Mouse (Mus musculus) megakaryocyte progenitor cell, adult 5-6 weeks (primary cell): ENCODE results near the gene Foxj1. TPM values are rescaled to one million over a fixed set of nuclear protein-coding genes. Genes with fewer than 3 reads are reported as not detected.

ENCODE experiments used
- ATAC-seq: replicated peaks from 2 replicates; pipeline ENCODE4 v1.8.0; 2016; ENCODE audit warnings: mild to moderate bottlenecking, moderate TSS enrichment, inconsistent platforms; ENCODE audit not compliant: poor library complexity
- total RNA-seq, 2 experiments: library from RNA; stranded (forward) in 1 of 2; stranded (reverse) in 1 of 2; fragments of 157-497, 149-512 nt in 1 of 2; fragments of 200-1000 nt in 1 of 2; gene quantifications; 2 replicates each; pipeline versions ENCODE4 v1.2.3 to v1.2.4; 2015 to 2017

Foxj1 gene
- total RNA-seq, 2 experiments from 2014 or later, result not detected

DNA sequence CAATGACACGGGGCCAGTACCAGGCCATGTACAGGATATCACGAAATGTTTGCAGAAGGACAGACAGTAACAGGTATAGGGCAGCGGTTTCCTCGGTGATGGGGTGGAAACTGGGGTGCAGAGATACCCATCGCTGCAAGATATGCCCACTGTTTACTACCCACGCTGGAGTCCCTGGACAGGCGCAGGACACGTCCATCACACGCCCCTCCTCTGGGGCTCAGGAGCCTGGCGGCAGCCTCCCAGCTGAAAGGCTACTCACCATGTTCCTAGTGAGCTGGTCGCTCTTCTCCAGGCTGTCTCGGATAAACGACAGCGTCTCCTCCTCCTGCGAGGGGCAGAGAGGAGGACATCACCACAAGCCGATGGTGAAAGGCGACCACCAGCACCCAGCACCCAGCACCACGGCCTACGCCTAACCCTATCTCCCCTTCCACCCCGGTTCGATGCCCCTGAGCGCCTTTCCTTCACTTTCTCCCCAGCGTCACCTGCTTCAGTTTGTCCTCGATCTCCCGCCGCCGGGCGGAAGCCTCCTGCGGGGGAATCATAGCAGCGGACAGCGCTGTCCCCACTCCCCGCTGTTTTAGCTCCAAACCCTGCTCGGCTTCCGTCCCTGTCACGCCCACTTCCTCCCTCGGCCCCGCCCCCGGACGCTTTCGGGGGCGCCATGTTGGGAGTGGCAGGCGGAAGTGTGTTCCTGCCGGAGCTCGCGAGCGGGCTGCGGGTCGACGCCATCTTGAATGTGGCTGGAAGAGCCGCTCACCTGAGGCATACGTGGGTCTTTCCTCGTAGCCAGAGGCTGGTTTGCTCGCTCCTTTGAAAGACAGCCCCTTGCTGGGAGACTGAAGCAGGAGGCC, 28.8 kb downstream of the Foxj1 start:
- ATAC-seq, result peak; percentile 89

DNA sequence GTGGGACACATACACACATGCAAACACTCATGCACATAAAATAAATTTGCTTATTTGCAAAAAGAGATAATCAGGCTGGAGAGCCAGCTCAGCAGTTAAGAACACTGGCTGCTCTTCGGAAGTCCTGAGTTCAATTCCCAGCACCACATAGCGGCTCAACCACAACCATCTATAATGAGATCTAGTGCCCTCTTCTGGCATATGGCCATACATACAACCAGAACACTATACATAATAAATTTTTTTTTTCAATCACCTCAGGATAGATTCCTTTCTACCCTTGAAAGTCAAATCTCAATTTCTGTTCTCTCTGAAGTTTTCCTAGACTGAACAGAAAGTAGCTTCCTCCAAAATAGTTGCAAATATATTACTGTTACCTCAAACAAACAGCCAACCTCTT, 29.8 kb downstream of the Foxj1 start:
- ATAC-seq, result no peak

DNA sequence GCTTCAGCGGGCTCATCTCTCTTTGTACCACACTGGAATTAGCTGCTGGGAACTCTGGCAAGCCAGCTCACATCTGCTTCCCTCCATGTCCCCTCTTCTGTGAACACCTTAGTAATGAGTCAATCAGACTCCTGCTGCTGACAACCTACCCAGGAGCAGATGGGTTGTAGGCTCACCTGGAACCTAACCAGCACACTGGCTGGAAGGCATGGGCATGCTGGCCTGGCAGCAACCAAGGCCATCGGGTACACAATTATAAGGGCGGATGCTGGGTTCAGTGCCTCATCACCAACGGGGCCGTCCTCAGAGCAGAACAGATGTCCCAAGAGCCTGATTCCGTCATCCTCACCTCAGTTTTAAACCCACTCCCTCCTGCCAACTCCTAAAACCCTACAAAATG, 36.6 kb downstream of the Foxj1 start:
- no peak for ATAC-seq

DNA sequence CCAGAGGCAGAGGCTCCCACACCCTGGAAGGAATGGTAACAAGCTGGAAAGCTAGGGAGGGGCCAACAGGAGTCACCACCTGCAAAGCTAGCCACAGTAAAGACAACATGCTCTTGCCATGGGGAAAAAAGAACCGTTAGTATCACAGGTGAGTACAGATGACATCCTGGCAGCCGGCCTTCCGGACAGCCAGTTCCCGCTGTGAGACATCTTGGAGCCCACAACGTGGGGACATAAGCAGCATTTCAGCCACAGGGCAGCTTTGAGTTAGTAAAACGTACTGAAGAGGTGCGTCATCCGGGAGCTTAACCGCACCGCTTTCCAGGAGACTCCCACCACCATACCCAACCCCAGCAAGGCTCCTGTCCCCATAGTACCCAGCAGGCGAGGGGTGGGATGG, 37.0 kb downstream of the Foxj1 start:
- no peak for ATAC-seq

DNA sequence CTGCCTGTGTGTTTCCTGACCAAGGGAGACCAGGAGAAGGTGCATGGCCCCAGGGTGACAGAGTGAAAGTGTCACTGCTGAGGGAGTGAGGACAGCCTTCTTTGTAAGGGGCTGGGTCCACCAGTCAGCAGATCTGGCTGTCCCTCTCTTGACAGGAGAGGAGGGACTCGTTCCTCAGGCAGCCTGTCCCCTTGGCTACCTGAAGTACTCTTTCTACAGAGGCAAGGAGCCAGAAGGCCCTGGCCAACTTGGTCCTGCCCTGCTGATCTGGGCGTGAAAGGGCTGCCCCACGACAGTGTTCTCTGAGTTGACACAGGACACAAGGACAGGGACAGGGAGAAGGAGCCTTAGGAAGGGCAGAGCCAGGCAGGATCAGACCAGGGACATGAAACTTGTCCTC, 38.2 kb downstream of the Foxj1 start:
- no peak for ATAC-seq

DNA sequence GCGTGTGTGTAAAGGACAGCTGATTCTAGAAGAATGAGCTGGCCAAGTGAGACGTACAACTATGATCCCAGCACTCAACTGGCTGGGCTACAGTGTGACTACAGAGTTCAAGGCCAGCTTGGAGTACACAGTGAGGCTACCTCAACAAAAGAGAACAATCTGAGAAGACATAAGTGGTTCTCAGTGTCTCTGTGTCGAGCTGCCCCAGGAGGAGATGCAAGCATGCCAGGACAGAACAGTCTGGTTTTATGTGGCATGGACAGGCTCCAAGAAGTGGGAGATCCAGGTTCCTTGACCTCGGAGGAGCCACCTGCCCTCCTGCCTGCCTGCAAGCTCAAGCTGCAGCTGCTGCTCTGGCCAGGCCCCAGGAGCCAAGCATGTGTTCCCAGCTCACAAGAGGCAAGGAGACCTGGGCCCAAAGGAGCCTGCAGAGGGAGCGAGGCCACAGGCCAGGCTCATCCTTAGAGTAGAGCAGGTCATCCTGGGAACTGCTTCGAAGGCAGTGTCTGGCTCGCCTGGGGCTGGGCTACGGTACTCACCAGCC, 38.9 kb downstream of the Foxj1 start:
- ATAC-seq, result no peak

DNA sequence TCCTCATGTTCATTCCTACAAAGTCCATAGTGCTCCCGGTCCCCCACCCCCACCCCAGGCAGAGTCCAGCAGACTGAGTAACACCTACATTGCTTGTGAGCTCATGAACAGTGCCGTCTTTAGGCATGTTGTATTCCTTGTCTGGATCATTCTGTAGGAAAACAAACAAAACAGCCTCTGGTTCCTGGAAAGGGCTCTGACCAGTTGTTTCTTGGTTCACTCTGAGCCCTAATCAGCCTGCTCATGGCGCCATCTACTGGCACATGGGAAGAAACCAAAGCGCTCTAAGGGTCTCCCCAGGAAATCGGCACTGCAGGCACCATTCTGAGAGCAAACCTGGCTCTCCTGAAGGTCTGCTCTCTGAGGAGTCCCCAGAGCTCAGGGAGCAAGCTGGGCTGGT, 40.9 kb downstream of the Foxj1 start:
- ATAC-seq, result peak; percentile 78

DNA sequence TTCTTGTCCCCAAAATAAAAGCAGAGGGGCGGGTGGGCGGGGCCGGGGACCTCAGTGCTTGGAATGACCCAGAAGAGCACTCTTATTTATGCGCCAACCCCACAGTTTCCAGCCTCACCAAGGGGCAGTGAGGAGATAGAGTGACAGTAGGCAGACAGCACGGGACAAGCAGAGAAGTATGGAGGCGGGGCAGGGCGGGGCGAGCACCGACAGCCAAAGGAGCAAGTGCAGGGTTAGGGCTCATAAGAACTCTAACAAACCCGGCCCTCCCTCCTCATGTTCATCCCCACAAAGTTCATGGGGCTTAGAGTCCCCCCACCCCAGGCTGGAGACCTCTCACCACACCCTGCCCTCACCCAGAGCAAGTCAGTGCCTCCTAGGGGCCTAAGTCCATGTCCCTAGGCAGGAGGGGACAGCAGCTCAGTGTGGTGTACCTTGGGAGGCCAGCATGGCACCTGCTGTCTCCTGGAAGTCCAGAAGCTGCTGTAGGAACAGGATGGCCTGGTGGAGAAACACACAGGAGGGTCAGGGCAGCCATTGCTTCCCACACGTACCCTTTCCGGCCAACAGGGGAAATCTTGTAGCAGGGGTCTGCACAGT, 41.6 kb downstream of the Foxj1 start:
- 0 out of 2 replicates have a peak, but pooled peaks have one; percentile 29 for ATAC-seq

DNA sequence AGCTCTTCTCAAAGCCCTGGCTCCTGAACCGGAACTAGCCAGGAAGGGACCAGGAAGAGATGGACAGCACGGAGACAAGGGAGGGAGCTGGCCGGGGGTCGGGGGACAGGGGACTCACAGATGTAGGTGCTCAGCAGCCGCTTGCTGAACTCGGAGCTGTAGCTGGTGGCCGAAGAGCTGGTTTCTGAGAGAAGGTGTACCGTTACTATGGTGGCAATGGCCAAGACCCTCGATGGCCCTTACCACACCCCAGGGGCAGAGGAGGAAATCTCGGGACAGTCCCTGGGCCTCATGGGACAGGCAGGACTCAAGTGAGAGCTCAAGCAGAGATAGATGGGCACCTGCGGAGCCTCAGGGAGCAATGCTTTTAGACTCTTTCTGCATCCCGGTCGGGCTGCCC, 42.8 kb downstream of the Foxj1 start:
- no peak for ATAC-seq

DNA sequence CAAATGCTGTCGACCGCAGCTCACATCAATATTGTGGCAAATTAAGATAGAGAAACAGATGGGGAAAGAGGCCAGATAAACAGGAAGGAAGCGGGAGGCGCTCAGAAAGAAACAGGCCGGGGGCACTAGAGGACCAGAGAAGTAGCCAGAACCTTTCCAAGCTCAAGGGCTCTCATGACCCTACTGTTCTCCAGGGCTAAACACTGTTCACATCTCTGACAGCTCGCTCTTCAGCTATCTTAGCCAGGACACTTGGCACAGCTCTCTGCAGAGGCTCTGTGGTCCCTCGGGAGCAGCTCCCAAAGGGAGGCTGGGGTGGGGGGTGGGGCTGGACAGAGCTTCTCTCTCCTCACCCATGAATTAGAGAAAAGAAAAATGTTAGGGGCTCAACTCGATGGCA, 44.6 kb downstream of the Foxj1 start:
- no peak for ATAC-seq

DNA sequence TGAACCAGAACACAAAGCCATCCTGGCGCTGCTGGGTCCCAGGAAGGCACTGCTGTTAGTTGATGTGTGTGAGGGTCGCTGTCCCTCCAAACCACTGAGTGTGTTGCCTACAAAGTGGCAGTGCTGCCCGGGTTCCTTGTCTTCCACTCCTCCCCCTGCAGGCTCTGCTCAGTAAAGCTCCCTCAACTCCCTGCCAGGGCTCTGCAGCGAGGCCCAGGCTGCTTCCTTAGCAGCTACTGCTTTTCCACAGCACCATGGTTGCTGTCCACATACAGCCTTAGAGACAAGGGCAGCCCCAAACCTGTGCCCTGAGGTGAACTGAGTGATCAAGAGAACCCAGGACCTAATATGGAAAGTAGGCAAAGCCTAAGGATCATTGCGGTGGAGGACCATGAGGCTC, 47.8 kb downstream of the Foxj1 start:
- ATAC-seq, result no peak

DNA sequence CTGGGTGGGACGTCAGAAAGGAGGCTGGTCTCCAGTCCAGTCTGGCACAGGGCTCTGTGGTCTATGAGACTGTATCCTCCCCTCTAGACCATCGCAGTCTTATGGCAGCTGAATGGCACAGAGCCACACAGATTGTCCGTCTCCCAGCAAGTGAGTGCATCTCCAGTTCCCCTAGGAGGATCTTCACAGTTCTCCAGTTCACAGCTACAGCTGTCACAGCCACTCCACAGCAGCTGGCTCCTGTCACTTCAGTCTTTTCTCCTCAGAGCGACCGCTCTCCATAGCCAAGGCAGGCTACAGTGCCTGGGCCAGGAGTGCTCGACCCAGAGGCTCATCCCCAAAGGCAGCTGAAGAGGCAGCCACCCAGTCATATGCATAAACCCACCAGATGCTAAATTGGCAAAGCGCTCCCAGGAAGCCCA, 49.4 kb downstream of the Foxj1 start:
- no peak for ATAC-seq

DNA sequence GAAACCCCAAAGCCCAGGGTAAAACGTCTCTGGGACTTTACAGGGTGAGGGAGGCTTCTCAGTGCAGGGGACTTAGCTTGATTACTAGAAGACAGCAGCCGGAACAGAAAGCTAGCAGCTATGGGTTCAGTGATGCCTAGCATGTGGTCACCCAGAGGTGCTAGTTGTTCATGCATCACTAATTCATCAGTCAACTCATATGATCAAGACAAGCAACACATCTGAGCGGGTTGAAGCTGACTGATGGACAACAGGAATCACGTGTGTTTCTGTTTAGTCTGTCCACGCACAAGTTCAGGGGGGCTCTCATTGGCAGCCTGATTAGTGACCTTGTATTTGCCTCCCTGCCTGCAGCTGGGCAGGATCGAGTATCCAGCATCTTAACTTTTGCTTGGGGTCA, 51.2 kb downstream of the Foxj1 start:
- no peak for ATAC-seq

DNA sequence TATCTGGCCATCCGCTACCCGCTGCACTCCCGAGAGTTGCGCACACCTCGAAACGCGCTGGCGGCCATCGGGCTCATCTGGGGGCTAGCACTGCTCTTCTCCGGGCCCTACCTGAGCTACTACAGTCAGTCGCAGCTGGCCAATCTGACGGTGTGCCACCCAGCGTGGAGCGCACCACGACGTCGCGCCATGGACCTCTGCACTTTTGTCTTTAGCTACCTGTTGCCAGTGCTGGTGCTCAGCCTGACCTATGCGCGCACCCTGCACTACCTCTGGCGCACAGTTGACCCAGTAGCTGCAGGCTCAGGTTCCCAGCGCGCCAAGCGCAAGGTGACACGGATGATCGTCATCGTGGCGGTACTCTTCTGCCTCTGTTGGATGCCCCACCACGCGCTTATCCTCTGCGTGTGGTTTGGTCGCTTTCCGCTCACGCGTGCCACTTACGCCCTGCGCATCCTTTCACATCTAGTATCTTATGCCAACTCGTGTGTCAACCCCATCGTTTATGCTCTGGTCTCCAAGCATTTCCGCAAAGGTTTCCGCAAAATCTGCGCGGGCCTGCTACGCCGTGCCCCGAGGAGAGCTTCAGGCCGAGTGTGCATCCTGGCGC, 52.2 kb downstream of the Foxj1 start:
- ATAC-seq, result no peak

DNA sequence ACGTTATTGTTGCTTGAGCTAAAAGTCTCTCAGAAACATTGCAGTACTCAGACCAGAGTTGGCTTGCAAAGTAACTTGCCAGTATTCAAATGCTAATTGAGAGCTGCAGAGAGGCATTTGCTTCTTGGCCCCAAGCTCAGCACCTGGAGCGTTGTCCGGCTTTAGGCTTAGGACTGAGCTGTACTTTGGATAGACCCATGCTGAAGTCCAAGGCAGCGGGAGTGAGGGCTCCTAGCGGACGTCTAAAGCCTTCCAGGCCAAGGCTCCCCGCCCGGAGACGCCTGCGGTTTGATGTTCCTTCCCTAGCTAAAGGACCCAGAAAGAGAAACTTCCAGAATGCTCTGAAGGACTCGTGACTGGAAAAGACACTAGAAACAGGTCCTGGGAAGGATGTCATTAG, 53.1 kb downstream of the Foxj1 start:
- ATAC-seq, result peak; percentile 40

DNA sequence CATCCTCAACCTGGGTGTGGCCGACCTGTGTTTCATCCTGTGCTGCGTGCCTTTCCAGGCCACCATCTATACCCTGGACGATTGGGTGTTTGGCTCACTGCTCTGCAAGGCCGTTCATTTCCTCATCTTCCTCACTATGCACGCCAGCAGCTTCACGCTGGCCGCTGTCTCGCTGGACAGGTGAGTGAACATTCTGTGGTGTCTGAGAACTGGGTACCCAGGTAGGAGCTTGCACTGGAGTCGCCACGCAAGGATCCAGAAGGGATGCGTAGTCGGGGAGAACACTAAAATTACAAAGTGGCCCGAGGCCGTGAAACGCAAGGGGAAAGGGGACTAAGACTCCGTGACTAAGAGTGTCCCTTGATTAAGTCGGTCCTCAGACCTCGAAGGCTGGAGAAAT, 53.5 kb downstream of the Foxj1 start:
- ATAC-seq, result 0 out of 2 replicates have a peak, but pooled peaks have one; percentile 4

DNA sequence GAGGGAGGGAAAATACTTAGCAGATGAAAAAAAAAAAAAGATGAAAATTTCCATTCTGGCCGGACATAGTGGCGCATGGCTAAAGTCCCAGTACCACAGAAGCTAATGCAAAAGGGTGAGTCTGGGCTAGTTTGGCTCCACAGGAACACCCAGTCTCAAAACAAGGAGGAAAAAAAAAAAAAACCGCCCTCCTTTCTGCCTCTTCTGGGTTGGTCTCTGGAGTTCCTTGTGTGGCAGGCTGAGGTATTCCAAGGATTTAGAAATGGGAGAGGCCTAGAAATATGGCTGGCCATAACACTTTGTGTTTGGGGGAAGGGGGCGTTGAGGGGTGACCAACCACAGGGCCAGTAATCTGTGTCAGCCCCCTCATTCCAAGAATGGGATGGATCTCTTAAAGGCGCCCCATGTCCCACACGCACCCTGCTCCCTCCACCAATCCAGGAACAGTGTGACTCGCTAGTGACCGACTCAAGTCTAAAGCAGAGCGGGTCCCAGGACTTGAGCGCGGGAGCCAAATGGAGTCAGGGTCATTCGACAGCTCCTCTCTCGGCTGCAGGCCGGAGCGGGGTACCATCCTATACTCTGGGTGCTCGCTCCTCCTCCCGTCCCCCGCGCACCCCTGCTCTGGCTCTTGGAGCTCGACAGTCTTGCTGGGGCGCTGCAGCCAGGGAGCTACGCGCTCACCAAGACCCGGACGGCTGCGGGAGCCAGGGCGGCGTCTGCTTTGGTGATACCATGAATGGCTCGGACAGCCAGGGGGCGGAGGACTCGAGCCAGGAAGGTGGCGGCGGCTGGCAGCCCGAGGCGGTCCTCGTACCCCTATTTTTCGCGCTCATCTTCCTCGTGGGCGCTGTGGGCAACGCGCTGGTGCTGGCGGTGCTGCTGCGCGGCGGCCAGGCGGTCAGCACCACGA, 54.2 kb downstream of the Foxj1 start, which contains the start of gene Galr2:
Galr2 (plus strand) TSS at position 189 of the 913 bp plus-strand sequence.
- ATAC-seq, result peak; percentile 40
